Mouse (Mus musculus): ENCODE measurements around the gene 4930404H24Rik. TPM values are rescaled to one million over a fixed set of nuclear protein-coding genes. Genes with fewer than 3 reads are reported as not detected.

Gene 4930404H24Rik
- polyA plus RNA-seq, 1 experiment from 2014 or later, result not detected

DNA sequence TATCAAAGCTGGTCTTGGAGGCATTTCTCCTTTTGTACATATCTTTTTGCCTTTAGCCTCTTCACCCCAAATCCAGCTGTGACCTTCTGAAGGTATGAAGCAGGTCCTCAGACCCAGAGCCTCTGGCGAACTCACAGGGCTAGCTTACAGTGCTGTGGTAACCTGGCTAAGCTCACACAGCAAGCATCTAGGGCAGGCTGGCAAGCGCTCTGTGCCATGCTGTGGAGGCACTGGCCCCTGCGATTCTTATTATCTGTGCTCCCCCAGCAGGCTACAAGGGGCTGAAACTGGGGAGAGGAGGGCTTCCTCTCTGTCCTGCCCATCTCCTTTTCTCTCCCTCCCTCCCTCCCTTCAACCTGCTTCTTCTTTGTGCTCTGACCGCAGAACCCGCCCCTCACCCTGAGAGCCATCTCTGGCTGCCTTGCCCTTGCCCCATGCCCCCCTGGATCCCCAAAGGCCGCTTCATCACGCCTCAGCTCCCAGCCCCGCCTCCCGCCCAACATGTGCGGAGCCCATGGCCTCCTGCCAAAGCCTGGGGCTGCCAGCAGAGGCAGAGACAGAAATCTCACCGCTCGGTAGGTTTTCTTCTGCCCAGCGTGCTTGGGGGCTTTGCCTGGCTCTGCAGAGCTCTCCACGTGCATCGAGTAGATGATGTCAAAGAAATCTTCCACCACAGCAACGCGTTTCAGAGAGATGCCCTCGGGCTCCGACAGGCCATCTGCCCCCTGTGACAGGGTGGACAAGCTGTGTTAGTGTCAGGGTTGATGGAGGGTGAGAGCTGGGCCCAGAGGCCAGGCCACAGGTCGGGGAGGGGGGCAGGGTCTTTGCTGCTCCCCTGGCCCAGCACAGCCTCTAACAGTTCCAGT lies 9.2 kb upstream of the 4930404H24Rik start:
- peaks cover 5% of the 10 kb centered on the region for H3K4me1 ChIP-seq (ENCODE audit: insufficient read depth, low read depth, low read length)
- H3K9ac ChIP-seq (replicated peaks; ENCODE audit: low read depth), result no peak overlapping the region
- H3K27ac ChIP-seq (ENCODE audit: low read length), result no peak overlapping the region
- H3K4me2 ChIP-seq (replicated peaks; ENCODE audit: low read depth, low read length), result no peak overlapping the region
- H3K27me3 ChIP-seq (replicated peaks; ENCODE audit: insufficient read depth, low read length), result no peaks in the 10 kb centered on the region
- no peak for ATAC-seq
- TF ChIP-seq EP300 (IDR thresholded peaks at IDR 0.05), result no peak
- TF ChIP-seq CTCF (IDR thresholded peaks at IDR 0.05), result no peak
- peak; percentile 32 for DNase-seq (ENCODE audit: low spot score)
- no peak overlapping the region for H3K4me3 ChIP-seq (ENCODE audit: low read depth, low read length)
- H3K9me3 ChIP-seq (ENCODE audit: low read length), result no peaks in the 10 kb centered on the region
- WGBS, result 14% methylated on average over 20 of the region's 20 CpGs
- no peaks in the 10 kb centered on the region for H3K36me3 ChIP-seq (ENCODE audit: insufficient read depth, low read length)

DNA sequence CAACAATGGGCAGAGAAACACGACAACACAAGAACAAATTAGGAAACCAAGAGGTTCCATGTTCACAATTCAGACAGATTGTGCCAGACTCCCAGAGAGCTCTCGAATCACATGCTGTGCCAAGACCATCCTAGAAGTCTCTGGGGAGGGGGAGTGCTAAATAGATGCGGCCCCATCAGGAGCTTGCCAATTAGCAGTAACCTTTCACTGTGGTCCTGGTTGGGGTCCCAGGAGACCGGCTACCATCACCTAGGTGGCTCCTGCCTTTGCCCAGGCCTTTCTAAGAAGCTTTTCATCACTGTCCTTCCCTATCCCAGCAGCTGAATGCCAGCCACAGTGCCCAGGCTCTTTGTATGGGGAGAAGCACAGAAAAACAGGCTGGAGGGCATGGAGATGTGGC lies 8.5 kb upstream of the 4930404H24Rik start:
- H3K9ac ChIP-seq (replicated peaks; ENCODE audit: low read depth), result no peak overlapping the region
- H3K27ac ChIP-seq (ENCODE audit: low read length), result no peak overlapping the region
- no peak for DNase-seq (ENCODE audit: low spot score)
- no peak overlapping the region for H3K4me3 ChIP-seq (ENCODE audit: low read depth, low read length)
- WGBS, result 65% methylated on average over 4 of the region's 4 CpGs
- TF ChIP-seq EP300 (IDR thresholded peaks at IDR 0.05), result no peak
- no peaks in the 10 kb centered on the region for H3K36me3 ChIP-seq (ENCODE audit: insufficient read depth, low read length)
- H3K9me3 ChIP-seq (ENCODE audit: low read length), result no peaks in the 10 kb centered on the region
- H3K4me1 ChIP-seq (ENCODE audit: insufficient read depth, low read depth, low read length), result peaks cover 5% of the 10 kb centered on the region
- H3K27me3 ChIP-seq (replicated peaks; ENCODE audit: insufficient read depth, low read length), result no peaks in the 10 kb centered on the region
- ATAC-seq, result no peak
- no peak overlapping the region for H3K4me2 ChIP-seq (replicated peaks; ENCODE audit: low read depth, low read length)

DNA sequence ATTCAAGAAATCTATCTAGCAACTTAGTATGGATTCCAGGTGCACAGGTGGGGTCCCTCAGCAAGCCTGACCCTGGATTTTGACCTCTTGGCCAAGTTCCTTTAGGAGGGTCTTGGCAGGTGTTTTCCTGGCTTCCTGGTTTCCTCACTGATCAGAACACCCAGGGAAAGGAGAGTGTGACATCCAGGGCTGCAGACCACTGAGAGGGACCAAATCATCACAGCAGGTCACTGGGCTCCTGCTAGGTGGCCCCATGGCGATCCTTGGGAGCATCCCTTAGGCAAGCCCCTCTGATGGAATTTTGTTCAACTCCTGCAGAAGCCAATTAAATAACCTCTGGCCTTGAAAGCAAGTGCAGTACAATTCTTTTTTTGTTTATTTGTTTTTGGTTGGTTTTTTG lies 2.5 kb upstream of the 4930404H24Rik start:
- no peaks in the 10 kb centered on the region for H3K36me3 ChIP-seq (ENCODE audit: insufficient read depth, low read length)
- H3K27me3 ChIP-seq (replicated peaks; ENCODE audit: insufficient read depth, low read length), result 0 out of 2 replicates have a peak, but pooled peaks cover 3% of the 10 kb centered on the region
- H3K4me2 ChIP-seq (replicated peaks; ENCODE audit: low read depth, low read length), result no peak overlapping the region
- no peak for DNase-seq (ENCODE audit: low spot score)
- no peak for TF ChIP-seq CTCF (IDR thresholded peaks at IDR 0.05)
- TF ChIP-seq EP300 (IDR thresholded peaks at IDR 0.05), result no peak
- H3K9ac ChIP-seq (replicated peaks; ENCODE audit: low read depth), result no peak overlapping the region
- 76% methylated on average over 1 of the region's 1 CpGs for WGBS
- ATAC-seq, result no peak
- H3K4me3 ChIP-seq (ENCODE audit: low read depth, low read length), result no peak overlapping the region
- no peaks in the 10 kb centered on the region for H3K9me3 ChIP-seq (ENCODE audit: low read length)
- no peak overlapping the region for H3K27ac ChIP-seq (ENCODE audit: low read length)
- peaks cover 9% of the 10 kb centered on the region; the same call in 1 of the 2 replicates for H3K4me1 ChIP-seq (ENCODE audit: insufficient read depth, low read depth, low read length)

DNA sequence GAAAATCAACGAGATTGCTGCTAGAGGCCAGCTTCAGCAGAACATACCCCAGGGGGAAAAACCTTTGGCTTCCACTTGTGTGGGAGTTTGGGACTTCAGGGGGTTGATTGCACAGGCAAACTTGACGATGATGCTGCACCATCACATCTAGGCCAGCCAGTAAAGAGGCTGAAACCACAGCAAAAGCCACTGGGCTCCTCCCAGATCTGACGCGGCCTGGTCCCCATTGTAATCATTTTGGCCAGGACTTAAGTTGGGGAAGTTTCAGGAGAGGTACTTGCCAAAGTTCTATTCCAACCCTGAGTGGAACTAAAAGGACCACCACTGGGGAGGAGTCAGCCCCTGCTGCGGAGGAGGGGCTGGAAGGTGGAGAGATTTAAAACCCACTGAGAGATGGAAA lies 1.6 kb upstream of the 4930404H24Rik start:
- no peak for ATAC-seq
- peaks cover 9% of the 10 kb centered on the region; the same call in 1 of the 2 replicates for H3K4me1 ChIP-seq (ENCODE audit: insufficient read depth, low read depth, low read length)
- no peaks in the 10 kb centered on the region for H3K36me3 ChIP-seq (ENCODE audit: insufficient read depth, low read length)
- H3K9ac ChIP-seq (replicated peaks; ENCODE audit: low read depth), result no peak overlapping the region
- H3K4me3 ChIP-seq (ENCODE audit: low read depth, low read length), result no peak overlapping the region
- H3K27ac ChIP-seq (ENCODE audit: low read length), result no peak overlapping the region
- H3K9me3 ChIP-seq (ENCODE audit: low read length), result no peaks in the 10 kb centered on the region
- 42% methylated on average over 5 of the region's 5 CpGs for WGBS
- TF ChIP-seq CTCF (IDR thresholded peaks at IDR 0.05) (no peak), EP300 (IDR thresholded peaks at IDR 0.05) (no peak)
- no peak overlapping the region for H3K4me2 ChIP-seq (replicated peaks; ENCODE audit: low read depth, low read length)
- no peak for DNase-seq (ENCODE audit: low spot score)
- H3K27me3 ChIP-seq (replicated peaks; ENCODE audit: insufficient read depth, low read length), result 0 out of 2 replicates have a peak, but pooled peaks cover 3% of the 10 kb centered on the region

DNA sequence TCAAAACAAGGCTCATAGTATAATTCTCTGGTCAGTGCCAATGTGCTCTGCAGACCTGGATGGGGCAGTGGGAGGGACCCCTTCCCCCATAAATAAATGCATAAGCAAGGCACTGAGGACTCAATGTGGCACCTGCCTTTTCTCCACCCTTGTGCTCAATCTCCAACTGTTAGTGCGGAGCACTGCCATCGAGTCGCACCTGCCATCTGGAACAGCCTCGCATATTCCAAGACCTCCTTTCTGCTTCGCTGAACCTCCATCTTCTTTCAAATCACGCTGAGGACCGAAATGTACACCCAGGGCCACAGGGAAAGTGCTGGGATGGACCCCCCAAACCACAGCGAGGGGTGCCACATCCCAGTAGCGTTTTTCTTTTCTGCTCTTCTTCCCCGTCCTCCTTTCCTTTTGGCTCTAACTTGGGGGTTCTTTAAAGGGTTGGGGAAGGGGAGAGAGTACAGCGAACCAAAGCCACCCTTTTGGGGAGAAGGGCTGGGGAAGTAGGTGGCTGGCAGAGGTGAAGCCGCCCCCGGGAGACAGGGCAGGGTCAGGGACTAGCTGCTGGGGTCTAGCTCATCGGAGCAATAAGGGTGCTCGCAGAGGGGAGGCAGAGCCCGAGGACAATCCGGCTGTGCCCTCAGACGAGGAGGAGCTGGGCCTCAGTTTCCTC lies 945 bp upstream of the 4930404H24Rik start:
- H3K27ac ChIP-seq (ENCODE audit: low read length), result no peak overlapping the region
- no peak overlapping the region; the same call in 1 of the 2 replicates for H3K9ac ChIP-seq (replicated peaks; ENCODE audit: low read depth)
- 0 out of 2 replicates have a peak, but pooled peaks cover 3% of the 10 kb centered on the region for H3K27me3 ChIP-seq (replicated peaks; ENCODE audit: insufficient read depth, low read length)
- H3K36me3 ChIP-seq (ENCODE audit: insufficient read depth, low read length), result no peaks in the 10 kb centered on the region
- no peaks in the 10 kb centered on the region for H3K9me3 ChIP-seq (ENCODE audit: low read length)
- DNase-seq (ENCODE audit: low spot score) (no peak), ATAC-seq (no peak)
- 22% methylated on average over 18 of the region's 18 CpGs for WGBS
- H3K4me2 ChIP-seq (replicated peaks; ENCODE audit: low read depth, low read length), result peak overlapping the region; percentile 96
- H3K4me1 ChIP-seq (ENCODE audit: insufficient read depth, low read depth, low read length), result peaks cover 9% of the 10 kb centered on the region; the same call in 1 of the 2 replicates
- TF ChIP-seq EP300 (IDR thresholded peaks at IDR 0.05), result no peak
- no peak for TF ChIP-seq CTCF (IDR thresholded peaks at IDR 0.05)
- peak overlapping the region; percentile 61 for H3K4me3 ChIP-seq (ENCODE audit: low read depth, low read length)

DNA sequence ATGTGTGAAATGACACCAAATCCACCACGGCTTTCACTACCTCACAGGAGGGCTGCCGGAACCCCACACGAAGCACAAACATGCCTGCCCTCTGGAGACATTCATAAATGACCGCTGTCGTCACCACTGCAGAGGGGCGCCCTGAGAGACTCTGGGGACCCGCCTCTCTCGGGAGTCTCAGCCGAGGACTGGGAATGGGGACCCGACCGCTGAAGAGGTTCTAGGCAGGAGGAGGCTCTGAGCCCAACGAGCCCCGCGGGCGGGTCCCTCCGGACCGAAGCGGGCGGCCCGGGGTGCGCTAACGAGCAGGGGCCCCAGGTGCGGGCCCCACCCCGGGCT lies 442 bp upstream of the 4930404H24Rik start:
- H3K36me3 ChIP-seq (ENCODE audit: insufficient read depth, low read length), result no peaks in the 10 kb centered on the region
- TF ChIP-seq EP300 (IDR thresholded peaks at IDR 0.05), result no peak
- no peak for TF ChIP-seq CTCF (IDR thresholded peaks at IDR 0.05)
- no peak overlapping the region; the same call in 1 of the 2 replicates for H3K9ac ChIP-seq (replicated peaks; ENCODE audit: low read depth)
- H3K4me2 ChIP-seq (replicated peaks; ENCODE audit: low read depth, low read length), result peak overlapping the region; percentile 96
- DNase-seq (ENCODE audit: low spot score) (peak; percentile 15), ATAC-seq (peak; percentile 27)
- H3K4me3 ChIP-seq (ENCODE audit: low read depth, low read length), result peak overlapping the region; percentile 61
- under 1% methylated on average over 24 of the region's 24 CpGs for WGBS
- H3K4me1 ChIP-seq (ENCODE audit: insufficient read depth, low read depth, low read length), result peaks cover 9% of the 10 kb centered on the region; the same call in 1 of the 2 replicates
- H3K27me3 ChIP-seq (replicated peaks; ENCODE audit: insufficient read depth, low read length), result 0 out of 2 replicates have a peak, but pooled peaks cover 3% of the 10 kb centered on the region
- no peak overlapping the region for H3K27ac ChIP-seq (ENCODE audit: low read length)
- H3K9me3 ChIP-seq (ENCODE audit: low read length), result no peaks in the 10 kb centered on the region

Data from lung, postnatal 0 days (tissue).